Mouse (Mus musculus): ENCODE results near the gene Gpr37l1.

DNA sequence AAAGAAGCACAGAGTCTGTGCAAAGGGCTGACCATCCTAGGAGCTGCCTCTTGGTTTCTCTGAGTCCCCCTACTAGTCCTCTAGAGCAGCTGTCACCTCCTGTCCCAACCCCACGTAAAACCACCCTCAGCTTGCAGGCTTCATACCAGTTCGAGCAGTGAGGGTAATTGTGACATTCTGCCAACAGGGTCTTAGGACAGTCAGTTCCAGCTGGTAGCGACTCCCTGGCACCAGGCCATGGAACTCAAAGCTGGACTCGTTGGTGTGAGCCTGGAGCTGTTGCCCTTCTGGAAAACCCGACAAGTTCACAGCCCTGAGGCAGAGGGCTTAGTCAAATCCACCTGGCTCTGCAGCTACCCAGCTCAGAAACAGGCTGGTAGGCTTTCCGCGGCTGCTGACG is 41.5 kb downstream of the Gpr37l1 start:
- TF ChIP-seq POLR2A (IDR thresholded peaks at IDR 0.05; ENCODE audit: low read depth, low read length), result no peak
- TF ChIP-seq MXI1 (IDR thresholded peaks at IDR 0.05; ENCODE audit: low read depth, low read length), result no peak
- TF ChIP-seq KAT2A (IDR thresholded peaks at IDR 0.05; ENCODE audit: insufficient replicate concordance, low read length), result no peak
- no peak for TF ChIP-seq TBP (conservative IDR thresholded peaks at IDR 0.05; ENCODE audit: low read depth, low read length)

Data from CH12.LX (cell line).